Mouse (Mus musculus) spleen, postnatal 0 days (tissue): ENCODE data around the gene Rangrf. TPM values are rescaled to one million over a fixed set of nuclear protein-coding genes. Genes with fewer than 3 reads are reported as not detected.

Experiments used
- polyA plus RNA-seq: library from polyadenylated mRNA; unstranded; fragments of >200 nt; fragmentation: Nextera tagmentation; extraction: Ambion mirVana; gene quantifications from 2 replicates; pipeline ENCODE4 v1.2.1, GENCODE M21; 2015

Gene Rangrf
- polyA plus RNA-seq = 45.0 and 45.7 TPM in 2 replicates

GRCm38 (mm10) chr11:68975085-68975484, at the start of gene Rangrf:
Gene Rangrf (minus strand): TSS chr11:68975185.

DNA sequence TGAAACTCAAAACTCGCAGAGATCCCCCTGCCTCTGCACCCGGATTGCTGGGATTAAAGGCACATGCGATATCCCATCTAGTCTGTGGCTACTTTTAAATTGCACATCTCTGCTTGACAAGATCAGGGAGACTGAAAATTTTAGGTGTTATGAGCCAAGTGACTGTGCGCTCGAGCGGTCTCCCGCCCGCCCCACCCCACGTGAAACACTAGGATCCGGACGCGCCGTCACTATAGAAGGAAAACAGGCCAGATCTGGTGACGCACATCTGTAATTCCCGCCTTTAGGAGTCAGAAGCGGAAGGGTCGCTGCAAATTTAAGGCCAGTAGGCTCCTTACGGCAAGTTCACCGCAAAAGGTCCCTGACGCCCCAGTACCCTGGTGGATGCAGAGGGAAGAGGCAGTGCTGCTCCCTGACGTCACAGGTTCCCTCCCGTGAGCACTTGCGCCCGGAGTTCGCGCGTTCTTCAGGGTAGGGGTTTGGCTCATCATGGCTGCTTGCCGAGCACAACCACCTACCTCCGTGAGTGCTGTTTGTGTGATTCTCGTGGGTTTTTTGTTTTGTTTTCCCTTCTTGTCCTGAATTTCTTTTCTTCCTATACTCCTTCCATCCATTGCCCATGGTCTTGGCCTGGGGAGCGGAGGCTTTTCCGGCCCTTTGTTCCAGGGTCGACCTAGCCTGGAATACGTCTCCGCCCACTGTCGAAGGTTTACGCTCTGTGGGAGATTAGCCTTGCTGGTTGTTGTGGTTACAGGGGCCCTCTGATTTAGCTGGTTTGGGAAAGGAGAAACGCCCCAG, 40.9 kb upstream of the Rangrf start, which contains the start of gene Ctc1:
TSS of gene Ctc1 (plus strand) at position 268 of the 798 bp plus-strand sequence.

GRCm38 (mm10) chr11:69008182-69009121, 33.5 kb upstream of the Rangrf start, which contains the start of gene Pfas:
Gene Pfas (minus strand): TSS chr11:69008460.

DNA sequence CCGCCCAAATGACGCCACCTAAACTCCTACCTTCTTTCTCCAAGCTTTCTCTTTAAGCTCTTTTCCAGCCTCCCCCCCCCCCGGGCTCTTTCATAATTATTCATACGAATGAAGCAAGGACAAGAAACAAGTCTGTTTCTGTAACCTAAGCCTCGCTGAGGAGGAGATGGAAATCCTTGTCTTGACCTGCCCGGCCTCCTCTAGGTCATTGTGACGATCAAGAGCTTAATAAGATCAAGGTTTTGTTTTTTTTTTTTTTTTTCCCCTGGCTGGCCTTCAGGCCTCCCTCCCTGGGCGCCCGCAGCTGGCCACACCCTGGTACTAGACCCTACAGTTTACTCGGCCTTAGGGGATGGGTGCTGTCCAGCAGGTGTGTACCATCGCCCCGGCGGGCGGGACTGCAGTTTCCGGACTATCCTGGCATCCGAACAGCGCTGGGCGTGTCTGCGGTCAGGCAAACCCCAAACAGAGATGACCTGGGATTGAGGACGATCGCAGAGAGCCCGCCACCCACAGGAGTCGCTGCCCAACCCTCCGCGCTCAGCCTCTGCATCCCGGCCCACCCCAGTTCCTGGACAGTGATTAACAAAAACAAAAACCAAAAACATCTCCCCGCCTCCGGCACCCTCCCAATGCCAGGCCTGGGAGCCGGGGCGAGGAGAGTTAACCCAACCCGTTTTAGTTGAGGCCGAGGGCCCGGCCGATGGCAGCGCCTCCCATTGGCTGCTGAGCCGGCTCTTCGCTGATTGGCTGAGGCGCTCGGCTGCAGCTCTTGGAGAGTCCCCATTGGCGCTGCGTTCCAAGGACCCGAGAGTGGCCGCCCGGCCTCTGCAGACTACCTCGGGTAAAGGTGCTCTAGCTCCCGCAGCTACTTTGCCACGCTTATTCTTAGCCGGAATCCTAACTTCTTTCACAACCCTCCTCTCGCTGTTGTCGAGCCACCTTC, 7.4 kb downstream of the Rangrf start, which contains the start of gene Slc25a35:
TSS of gene Slc25a35 (plus strand) at position 795 of the 946 bp plus-strand sequence.

DNA sequence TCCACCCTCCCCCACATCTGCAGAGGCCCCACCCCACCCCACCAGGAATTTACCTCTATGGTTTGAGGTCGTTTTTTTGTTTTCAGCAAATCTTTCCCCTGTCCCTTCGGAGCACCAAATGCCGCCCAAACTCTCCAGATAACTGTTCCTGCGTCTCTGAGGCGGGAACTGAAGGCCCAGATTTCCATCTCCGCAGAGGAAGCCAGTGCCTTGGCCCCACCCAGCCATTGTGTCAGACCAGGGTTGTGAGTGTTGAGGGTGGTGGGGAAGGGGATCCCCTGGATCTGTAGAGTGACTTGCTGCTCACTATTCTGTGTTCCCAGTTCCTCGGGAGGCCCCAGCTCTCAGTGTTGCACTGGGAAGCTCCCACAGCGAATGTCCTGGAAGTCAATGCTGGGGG, 17.7 kb downstream of the Rangrf start, which contains the start of gene Arhgef15:
TSS of gene Arhgef15 (minus strand) at position 173 of the 400 bp plus-strand sequence.

GRCm38 (mm10) chr11:68926981-68927380, 48.0 kb downstream of the Rangrf start, which contains the start of gene Odf4:
Gene Odf4 (minus strand): TSS chr11:68927081.

Other genes with a start within 250 kb of the Rangrf start
- 42.3 and 50.9 TPM in 2 replicates for gene Ndel1, start 103.3 kb downstream of the Rangrf start, polyA plus RNA-seq
- gene Rnf222, start 86.6 kb downstream of the Rangrf start, polyA plus RNA-seq = 0.06 and 0.11 TPM in 2 replicates
- 915 and 947 TPM in 2 replicates for gene Rpl26, start 73.6 kb downstream of the Rangrf start, polyA plus RNA-seq
- not detected in 2 replicates for gene Odf4, start 48.1 kb downstream of the Rangrf start, polyA plus RNA-seq
- gene Arhgef15, start 17.7 kb downstream of the Rangrf start, polyA plus RNA-seq = 3.7 and 4.0 TPM in 2 replicates
- gene Slc25a35, start 7.1 kb downstream of the Rangrf start, polyA plus RNA-seq = 0.77 and 1.0 TPM in 2 replicates
- 36.9 and 37.1 TPM in 2 replicates for gene Pfas, start 33.3 kb upstream of the Rangrf start, polyA plus RNA-seq
- 20.3 and 21.5 TPM in 2 replicates for gene Ctc1, start 40.7 kb upstream of the Rangrf start, polyA plus RNA-seq
- 120 and 126 TPM in 2 replicates for gene Aurkb, start 70.5 kb upstream of the Rangrf start, polyA plus RNA-seq
- gene Borcs6, start 84.5 kb upstream of the Rangrf start, polyA plus RNA-seq = 8.3 and 9.8 TPM in 2 replicates
- gene Tmem107, start 95.6 kb upstream of the Rangrf start, polyA plus RNA-seq = 39.0 and 47.7 TPM in 2 replicates
- gene Vamp2, start 113.3 kb upstream of the Rangrf start, polyA plus RNA-seq = 29.9 and 31.7 TPM in 2 replicates
- gene Per1, start 120.0 kb upstream of the Rangrf start, polyA plus RNA-seq = 4.2 and 7.6 TPM in 2 replicates
- gene Hes7, start 145.2 kb upstream of the Rangrf start, polyA plus RNA-seq = 0.22 and 0.32 TPM in 2 replicates
- 0.07 and 0.32 TPM in 2 replicates for gene 9130213A22Rik, start 147.4 kb upstream of the Rangrf start, polyA plus RNA-seq
- gene Aloxe3, start 150.7 kb upstream of the Rangrf start, polyA plus RNA-seq = 0.25 and 0.79 TPM in 2 replicates
- gene Alox12b, start 181.8 kb upstream of the Rangrf start, polyA plus RNA-seq = not detected in 2 replicates
- 0.12 and 0.61 TPM in 2 replicates for gene Alox8, start 222.7 kb upstream of the Rangrf start, polyA plus RNA-seq